Mouse (Mus musculus) CD4-positive, CD25-positive, alpha-beta regulatory T cell, adult 4 months (primary cell): ENCODE data around the gene Hist1h2bb. TPM values are rescaled to one million over a fixed set of nuclear protein-coding genes. Genes with fewer than 3 reads are reported as not detected.
"Not testable (repeated sequence)": the region's sequence is repeated elsewhere in the genome, so short reads cannot be mapped to it uniquely, and the experiment has no call there.

ENCODE experiments used
- ATAC-seq: one replicate; pipeline ENCODE4 v1.8.0; 2017
- polyA plus RNA-seq, 2 experiments: library from polyadenylated mRNA; unstranded; fragments of 100-300 nt; shearing (Covaris generic); gene quantifications; one replicate each; pipeline ENCODE4 v1.2.1; 2017

Gene Hist1h2bb
- polyA plus RNA-seq: 1 to 10 TPM in 1 of 2 experiments, not detected in 1; 2.9 TPM

DNA sequence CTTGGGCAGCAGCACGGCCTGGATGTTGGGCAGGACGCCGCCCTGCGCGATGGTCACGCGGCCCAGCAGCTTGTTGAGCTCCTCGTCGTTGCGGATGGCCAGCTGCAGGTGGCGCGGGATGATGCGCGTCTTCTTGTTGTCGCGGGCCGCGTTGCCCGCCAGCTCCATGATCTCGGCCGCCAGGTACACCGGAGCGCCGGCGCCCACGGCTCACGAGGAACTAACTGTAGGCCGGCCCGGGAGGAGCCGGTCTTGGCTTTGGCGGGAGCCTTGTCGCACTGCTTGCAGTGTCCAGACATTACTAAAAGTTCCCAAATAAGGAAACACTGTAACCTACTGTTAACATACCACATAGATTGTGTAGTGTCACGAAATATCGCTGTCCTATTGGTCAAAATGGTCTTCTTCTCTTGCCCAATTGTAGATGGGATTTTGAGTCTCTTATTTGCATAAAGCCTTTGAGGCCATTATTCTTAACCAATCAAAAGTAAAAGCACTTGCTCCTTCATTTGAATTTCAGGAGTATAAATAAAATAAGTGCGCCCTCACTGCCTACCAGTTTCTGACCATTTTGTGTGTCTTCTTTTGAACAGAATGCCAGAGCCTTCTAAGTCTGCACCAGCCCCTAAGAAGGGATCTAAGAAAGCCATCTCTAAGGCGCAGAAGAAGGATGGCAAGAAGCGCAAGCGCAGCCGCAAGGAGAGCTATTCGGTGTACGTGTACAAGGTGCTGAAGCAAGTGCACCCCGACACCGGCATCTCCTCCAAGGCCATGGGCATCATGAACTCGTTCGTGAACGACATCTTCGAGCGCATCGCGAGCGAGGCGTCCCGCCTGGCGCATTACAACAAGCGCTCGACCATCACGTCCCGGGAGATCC, at the start of gene Hist1h2bb:
Gene Hist1h2bb (plus strand): TSS at position 534 of the 880 bp plus-strand sequence.
- peak; percentile 85 for ATAC-seq

DNA sequence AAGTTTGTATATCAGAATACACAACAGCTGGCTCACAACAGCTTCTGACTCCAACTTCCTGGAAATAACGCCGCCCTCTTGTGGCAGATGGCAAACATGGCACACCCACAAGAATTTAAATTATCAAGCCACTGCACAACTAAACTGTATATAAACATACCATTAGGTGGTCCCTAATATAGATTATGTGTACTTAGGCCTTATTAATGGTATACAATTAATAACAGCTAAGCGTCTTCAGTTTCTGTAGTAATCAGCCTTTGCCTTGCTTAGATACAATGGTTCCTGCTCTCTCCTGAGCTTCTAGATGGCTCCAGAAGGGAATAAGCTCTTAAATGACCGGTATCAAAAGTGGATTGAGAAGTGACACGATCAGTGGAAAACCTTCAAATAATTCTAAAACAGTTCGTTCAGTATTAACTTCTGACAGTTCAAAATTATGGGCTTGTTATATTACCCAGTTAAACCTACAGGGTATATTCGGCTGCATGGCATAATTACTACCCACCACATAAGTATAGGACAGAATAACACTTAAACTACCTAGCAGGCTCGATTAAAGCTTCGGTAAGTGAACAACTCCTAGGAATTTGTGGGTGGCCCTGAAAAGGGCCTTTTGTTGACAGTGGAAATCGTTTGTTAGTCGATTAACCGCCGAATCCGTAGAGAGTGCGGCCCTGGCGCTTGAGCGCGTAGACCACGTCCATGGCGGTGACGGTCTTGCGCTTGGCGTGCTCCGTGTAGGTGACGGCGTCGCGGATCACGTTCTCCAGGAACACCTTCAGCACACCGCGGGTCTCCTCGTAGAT, 48.8 kb upstream of the Hist1h2bb start:
- peak; percentile 31 for ATAC-seq

DNA sequence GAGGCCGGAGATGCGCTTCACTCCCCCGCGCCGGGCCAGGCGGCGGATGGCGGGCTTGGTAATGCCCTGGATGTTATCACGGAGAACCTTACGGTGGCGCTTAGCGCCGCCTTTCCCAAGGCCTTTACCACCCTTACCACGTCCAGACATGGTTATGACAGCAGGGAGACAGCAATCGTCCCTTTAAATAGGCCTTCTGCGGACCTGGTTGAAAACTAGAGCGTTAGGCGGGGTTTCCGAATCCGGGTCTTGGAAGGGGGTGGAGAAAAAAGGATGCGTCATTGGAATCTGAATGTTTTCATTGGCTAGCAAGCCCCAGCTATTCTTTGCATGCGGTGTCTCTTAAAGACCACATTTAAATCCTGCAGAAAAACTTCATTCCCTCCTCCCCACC, 48.2 kb upstream of the Hist1h2bb start, which contains the start of gene Hist1h4c:
Gene Hist1h4c (minus strand): TSS at position 155 of the 394 bp plus-strand sequence.
- ATAC-seq: peak; percentile 86

DNA sequence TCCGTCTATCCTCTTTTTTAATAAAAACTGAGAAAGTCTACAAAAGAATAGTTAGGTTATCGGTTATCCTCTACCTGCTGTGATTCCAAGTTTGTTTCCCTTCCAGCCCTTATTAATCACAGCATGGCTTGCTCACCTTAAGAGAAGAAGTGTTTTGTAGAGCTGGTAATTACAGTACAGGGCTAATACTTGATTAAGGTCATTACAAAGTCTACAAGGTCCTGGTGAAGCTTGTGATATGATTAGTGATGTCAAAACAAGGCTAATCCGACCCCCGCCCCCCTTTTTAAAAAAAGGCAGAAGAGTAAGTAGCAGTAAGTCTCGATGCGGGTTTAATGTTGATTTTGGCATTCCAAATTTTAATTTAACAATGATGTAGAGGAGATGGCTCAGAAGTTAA, 47.5 kb upstream of the Hist1h2bb start:
- ATAC-seq: no peak

DNA sequence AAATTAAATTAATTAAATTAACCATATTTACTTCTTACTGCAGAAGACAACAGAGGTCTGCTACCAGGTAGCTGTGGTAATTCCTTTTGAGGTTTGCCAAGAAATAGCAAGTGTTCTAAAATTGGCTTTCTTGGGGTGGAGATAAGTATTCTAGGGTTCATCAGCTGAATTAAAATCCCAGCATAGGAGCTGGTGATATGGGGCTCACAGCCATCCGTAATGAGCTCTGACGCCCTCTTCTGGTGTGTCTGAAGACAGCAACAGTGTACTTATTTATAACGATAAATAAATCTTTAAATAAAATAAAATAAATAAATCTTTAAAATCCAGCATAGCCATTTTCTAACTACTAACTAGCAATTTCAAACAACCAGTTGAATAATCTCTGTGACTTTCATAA, 46.8 kb upstream of the Hist1h2bb start:
- no peak for ATAC-seq

DNA sequence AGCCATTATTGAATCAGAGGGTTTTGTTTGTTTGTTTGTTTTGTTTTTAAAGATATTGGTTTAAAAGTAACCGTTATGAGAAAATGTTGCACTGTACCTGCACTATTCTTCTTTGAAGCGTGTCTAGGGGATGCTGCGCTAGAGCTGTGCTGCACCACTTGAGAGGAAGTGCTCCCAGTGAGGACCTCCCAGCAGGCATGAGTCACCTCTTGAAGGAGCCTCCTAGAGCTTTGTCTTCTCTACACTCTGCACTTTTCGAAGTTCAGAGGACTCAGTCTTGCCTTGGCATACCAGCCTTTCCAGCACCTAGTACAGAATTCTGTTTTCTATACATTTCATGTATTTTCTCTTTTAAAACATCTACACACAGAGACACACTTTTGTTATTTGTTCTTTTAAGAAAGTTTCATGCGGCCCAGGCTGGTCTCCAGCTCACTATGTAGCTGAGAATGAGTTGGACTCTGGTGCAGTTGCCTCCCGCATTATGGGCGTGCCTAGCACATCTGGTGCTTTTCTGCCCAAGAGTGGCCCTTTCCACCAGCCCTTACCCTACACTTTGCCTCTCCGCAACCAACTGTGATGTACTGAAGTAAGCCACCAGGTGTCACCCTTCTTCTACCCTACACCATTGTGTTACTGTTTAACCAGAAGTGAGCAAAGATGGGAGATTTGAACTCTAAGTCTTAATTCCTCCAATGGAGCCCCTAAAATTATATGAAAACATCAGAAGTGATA, 45.6 kb upstream of the Hist1h2bb start:
- ATAC-seq: peak; percentile 57

DNA sequence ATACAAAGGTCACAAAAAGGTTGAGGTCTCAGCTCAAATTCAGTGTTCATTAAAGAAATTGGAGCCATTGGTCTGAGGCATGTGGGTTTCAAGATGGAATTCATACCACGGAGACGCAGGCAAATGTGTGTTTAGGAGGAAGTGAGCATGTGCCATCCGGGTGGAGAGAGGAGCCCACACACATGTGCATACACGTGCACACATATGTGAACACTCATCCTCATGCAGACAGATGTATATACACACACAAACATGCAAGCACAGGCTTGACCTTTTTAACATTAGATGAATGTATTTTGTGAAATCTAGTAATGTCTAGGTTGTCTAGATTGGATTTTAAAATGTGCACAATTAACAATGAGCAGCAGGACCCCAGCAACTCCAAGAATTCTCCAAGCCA, 44.3 kb upstream of the Hist1h2bb start:
- no peak for ATAC-seq

DNA sequence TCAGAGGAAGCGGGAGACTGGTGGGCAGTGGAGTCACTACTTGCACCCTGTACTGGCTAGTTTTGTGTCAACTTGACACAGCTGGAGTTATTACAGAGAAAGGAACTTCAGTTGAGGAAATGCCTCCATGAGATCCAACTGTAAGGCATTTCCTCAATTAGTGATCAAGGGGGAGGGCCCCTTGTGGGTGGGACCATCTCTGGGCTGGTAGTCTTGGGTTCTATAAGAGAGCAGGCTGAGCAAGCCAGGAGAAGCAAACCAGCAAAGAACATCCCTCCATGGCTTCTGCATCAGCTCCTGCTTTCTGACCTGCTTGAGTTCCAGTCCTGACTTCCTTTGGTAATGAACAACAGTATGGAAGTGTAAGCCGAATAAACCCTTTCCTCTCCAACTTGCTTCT, 43.7 kb upstream of the Hist1h2bb start:
- not testable (repeated sequence) for ATAC-seq

DNA sequence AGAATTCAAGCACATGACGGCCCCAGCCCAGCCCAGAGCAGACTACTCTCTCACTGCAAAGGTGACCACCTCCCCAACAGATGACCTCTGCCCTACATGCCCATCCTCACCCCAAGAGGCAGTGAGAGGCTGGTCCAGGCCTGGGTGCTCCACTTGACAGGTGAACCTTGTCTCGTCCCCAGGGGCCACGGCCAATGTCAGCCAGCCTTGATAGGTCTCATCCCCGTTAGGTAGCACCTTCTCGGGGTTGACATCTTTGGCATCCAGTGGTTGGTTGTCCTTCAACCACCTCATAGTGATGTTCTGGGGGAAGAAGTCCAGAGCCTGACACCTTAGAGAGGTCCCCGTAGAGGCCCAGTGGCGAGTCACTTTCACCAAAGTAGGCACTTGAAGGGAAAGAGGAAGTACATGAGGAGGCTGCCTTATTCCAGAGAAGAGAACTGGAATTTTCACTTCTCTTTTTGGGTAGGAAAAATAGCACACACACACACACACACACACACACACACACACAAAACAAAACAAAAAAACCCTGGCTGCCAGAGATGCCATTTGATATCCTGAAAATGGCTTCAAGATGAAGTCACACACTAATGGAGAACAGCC, 40.7 kb upstream of the Hist1h2bb start:
- ATAC-seq: no peak

DNA sequence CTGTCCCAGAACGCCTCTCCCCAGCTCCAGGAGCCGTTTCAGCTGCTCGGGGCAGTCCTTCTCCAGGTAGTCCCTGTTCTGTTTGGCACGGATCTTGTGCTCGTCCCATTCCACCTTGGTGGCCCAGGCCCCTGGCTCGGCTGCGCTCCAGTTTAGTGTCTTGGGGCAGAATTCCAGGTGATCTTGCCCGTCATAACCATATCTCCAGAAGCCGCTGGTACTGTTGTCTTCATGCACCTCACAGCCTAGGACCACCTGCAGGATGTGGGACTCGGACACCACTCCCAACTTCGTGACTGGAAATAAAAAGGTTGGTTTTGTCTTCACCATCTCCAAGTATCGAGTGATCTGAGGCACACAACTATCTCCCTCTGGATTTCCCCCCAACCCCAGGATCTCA, 39.8 kb upstream of the Hist1h2bb start:
- ATAC-seq: no peak

DNA sequence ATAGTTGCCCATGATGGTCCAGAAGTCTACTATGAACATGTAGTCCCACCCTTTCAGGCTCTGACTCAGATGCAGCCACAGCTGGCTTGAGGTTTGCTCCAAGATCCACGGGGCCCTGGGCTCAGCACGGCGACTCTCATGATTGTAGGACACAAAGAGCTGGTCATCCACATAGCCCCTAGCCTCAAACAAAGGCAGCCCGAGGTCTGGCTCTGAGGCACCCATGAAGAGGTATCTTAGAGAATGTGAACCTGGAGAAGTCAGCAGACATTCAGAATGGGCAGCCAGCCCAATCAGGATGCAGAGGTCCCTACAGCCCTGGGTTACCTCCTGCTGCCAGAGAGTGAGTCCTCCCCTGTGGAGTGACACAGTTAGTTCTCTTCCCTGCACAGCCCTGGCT, 38.5 kb upstream of the Hist1h2bb start:
- ATAC-seq: no peak

DNA sequence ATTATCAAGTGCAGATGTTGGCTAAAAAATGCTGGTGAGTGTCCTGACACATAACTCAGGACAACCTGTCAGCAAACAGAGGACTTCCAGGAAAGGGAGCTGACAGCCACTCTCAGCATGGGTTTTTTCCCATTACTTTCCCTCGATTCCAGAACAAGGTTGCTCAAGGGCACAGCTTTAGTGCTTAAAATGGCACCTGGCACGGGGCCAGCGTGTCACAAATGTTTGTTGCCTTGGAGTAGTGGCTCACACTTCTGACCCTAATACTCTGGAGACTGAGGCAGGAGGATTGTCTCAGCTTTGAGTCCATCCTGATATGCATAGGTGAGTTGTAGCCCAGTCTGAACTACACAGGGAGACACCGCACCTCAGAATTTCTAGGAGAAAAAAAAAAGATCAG, 37.9 kb upstream of the Hist1h2bb start:
- no peak for ATAC-seq

DNA sequence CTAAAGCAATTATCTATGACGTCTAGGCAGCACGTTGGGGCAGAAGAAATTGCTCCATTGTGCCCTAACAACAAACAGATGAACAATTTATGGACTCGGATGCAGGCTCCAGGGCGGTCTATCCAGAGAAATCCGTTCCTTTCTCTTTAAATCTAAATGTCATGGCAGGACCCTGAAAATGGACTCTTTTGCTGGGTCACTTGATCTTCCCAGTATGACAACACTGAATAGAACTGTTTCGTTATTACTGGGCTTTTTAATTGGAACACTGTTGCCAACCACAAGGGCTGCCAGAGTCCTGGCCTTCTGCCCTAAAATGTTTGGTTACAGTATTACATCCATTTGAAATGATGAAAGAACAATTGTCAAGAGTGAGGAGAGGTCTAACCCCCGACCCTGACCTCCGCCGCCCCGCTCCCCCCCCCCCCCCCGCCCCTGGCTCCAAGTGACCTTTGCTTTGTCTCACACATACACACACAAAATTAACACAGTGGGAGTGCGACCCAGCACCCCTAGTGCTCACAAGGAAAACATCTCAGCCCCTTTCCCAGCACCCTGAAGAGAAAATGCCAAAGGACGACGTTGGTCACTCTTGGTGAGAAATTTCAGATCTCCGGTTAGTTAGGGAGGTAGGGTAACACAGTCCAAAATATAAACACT, 36.7 kb upstream of the Hist1h2bb start:
- peak; percentile 30 for ATAC-seq

DNA sequence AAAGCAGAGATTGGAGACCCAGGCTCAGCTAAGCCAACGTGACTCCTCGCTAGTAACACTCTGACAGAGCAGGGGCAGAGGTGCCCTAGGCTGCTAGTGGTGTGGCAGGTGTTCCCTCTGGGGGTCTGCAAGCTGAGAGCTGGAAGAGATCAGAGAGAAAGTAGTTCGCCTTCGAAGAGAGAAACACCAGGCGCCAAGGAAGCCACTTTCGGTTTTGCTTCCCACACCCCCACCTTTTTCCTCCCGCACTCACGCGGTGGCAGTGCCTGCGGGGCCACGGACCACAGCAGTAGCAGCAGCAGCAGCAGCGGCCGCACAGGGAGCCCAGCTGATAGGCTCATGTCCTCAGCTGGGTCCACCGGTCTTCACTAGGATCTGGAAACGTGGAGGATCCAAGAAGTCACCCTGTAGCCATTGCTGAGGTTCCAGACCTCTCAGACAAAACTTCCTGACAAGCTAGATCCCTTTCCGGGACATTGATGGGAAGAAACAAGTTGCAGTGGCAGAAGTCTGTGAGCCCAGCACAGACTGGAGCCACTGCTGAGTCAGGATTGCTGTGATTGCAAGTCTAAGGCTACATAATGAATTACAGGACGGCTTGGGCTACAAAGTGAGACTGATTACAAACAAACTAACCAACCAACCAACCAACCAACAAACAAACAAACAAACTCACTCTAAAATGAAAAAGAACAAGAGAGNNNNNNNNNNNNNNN, 36.0 kb upstream of the Hist1h2bb start, which contains the start of gene Hfe:
Gene Hfe (minus strand): TSS at position 481 of the 716 bp plus-strand sequence.
- peak; percentile 92 for ATAC-seq

DNA sequence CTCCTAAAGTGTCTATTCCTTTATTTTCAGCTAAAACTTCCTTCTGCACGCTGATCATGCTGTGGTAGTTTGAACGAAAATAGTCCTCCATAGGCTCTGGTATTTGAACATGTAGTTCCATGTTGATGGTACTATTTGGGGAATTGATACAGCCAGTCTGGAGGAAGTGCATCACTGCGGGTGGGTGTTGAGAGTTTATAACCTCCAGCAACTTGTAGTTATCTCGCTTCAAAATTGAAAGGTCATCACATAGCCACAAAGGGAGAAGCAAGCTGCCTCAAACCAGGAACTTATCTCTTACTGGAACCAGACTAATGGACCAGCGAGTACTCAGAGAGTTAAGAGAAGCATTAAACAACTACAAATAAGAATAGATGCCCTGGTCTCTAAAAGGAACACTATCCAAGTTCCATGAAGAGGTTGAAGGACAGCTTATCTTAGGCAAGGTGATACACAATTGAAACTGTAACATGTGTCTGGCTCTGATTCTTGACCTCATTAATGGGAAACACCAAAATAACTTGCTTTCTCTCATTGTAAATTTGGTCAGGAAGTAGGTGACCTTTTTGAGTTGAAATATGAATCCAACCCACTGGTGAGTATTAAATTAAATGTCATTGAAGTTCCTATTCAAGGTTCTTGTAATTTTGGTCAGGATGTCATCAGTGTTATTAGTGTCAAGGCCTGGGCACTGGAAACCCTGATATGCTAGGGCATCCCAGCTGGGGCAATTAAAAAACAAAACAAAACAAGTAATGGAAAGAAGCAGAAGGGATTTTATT, 30.1 kb upstream of the Hist1h2bb start:
- no peak for ATAC-seq

DNA sequence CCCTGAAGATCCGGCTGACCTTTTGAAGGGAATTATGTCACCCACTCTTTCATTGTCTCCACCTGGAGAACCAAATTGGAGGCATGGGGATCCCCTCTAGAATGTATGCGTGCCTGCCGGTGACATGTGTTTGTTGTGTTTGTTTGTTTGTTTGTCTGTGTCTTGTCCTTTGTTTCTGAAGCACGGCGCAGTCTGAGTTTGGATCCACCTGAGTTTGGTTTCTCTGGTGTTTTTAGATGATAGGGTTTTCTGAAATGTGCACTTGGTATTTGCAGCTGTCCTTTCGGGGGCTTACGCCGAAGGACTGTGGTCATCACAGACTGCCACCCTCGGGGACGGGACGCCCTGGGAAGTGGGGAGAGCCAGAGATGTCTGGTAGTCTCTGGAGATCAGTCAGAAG, 29.4 kb upstream of the Hist1h2bb start:
- no peak for ATAC-seq

DNA sequence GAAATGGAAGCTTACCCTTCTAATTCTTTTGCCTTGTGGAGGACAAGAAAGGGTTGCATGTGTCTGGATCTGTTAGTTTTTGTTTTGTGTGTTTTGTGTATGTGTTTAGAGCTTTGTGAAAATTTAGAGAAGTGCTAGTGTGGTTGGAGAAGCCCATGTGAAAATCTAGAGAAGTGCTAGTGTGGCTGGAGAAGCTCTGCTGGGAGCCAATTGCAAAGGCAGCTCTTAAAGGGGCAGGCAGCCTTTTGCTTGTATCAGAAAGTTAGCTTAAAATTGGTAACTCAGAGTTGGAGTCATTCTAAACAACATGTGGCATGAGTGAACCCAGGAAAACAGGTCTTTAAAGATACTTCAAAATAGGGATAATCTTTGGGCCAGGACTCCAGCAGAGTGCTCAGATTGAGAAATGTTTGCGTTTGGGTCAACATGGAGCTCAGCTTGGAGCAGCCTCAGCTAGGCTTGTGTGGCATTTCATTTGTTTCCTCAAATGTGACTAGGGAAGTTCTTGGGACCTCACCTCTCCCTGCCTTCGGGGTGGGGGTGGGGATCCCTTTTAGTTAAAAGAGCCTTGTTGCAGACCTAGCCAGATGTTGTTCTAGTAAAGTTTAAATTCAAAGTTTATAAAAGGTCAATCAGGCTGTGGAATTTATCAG, 28.8 kb upstream of the Hist1h2bb start:
- not testable (repeated sequence) for ATAC-seq

DNA sequence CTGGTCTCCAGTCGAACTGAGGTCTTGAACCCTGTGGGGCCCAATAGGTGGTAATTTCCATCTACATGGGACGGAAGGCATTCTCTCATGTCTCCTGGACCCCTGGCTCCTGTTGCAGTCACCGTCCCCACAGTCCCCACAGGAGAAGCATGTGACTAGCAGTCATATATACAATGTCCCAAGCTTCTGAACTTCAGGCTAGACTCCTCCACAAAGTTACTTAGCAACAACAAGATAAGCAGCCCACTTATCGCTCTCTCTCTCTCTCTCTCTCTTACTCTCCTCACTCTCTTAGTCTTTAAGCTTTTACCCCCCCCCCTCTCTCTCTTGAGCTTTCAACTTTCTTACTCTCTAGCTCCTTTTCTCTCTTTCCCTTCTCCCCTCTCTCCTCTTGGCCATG, 22.3 kb upstream of the Hist1h2bb start:
- ATAC-seq: no peak

DNA sequence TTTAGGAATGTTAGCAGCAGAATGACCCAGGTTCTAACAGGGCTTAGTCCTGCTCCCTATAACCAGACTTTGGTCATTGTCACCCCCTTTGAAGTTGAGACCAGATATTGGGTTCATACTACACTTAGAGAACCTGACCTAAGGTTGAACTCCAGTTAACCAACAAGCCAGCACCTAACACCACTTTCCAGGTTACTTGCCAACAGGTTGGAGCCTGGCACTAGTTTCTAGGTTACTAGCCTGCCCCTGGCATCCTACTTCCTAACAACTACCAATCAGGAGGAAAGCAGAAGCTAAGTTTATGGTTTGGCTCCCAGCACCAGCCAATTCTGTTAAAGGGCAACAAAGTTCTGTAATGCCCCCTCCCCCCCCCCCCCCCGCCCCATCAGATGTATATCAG, 21.3 kb upstream of the Hist1h2bb start:
- ATAC-seq: no peak
